Mouse (Mus musculus) thymus, postnatal 36 days (tissue): ENCODE results near the gene Tia1.
"Not testable (repeated sequence)": the region's sequence is repeated elsewhere in the genome, so short reads cannot be mapped to it uniquely, and the experiment has no call there.

Experiments used
- DNase-seq, 2 experiments: peaks; one replicate each; pipeline ENCODE4 v3.0.0; 2022; ENCODE audit warnings: mixed read lengths in 2 of 2

The Tia1 gene

DNA sequence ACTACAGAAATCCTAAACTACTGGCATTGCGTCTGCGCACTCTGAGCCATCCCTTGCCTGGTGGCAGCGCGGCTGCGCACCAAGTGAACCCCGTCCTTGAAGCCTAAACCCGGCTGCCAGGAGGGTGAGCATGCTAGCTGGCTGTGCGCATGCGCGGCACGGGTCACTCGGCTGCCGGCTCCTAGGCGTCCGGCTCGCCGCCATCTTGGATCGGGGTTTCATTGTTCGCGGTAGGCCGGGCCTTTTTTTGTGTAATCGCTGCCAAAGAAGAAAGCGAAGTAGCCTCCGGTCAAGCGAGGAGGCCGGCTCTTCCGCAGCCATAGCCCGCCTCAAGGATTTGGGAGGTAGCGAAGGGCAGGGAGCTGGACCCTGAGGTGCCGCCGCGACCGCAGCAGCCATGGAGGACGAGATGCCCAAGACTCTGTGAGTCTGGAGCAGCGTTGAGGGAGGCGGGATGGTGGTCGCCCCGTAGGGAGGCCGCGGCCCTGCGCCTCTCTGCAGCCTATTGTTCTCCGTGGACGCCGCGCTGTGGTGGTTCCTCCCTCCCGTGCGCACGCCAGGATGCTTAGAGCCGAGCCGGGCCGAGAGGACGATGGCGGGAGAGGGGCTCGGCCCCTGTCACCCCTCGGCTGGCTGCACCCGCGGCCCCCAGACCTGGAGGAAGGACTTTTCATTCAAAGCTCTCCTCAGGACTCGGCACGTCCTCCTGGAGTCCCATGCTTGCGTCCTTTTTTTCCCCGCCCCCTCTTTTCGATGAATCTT is at the start of gene Tia1:
Gene Tia1 (plus strand): TSS at position 120 of the 762 bp plus-strand sequence.
- DNase-seq = peak; percentile 94 to 98

DNA sequence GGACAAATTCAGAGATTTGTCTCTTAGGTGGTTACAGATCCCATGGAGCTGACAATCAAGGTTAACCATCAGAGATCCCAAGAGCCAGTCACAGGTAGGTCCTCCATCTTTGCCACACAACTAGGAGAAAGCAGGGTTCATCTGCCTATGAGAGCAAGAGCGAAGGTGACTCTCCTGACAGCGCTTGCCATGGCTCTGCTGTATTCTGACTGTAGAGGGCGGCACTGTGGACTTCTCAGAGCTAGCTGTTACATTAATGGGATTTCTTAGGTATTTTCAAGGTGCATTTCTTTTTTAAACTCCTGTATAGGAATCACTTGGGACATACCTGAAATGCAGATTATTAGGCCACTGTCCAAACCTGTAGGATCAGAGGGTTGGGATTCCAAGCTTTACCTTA is 49.1 kb upstream of the Tia1 start:
- DNase-seq = no peak

DNA sequence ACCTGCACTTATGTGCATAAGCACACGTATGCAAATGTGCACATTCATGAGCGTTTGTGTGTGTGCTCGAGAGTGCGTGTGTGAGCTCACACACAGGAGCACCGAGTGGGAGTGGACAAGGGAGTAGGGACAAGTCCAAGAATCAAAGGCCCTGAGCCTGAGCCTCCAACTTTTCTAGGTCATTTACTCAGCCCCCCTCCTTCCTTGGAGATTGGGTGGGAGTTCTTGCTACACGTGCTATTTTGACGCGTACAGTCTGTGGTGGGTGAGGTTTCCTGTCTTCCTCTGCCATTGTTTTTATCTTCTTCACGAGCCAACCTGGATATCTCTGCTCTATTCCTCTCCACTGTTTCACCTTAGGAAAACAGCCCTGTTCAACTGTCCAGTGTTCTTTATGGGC is 47.1 kb upstream of the Tia1 start:
- peak; percentile 50 to 59 for DNase-seq

DNA sequence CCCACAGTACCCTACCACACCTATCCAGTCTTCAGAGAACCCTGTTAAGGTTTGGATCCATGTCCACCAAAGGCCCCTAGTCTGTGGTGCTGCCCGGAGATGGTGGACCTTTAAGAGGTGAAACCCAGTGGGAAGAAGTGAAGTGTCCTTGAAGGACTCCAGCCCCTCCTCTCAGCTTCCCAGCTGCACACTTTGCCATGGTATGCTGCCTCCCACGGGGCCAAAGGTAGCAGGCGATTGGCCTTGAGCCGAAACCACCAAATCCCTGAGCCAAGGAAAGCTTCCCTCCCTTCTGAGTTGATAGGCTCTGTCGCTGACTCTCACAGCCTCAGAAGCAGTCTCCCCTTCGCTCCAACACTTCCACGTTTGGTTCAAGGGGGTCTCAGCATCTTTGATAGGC is 43.3 kb upstream of the Tia1 start:
- no peak for DNase-seq

DNA sequence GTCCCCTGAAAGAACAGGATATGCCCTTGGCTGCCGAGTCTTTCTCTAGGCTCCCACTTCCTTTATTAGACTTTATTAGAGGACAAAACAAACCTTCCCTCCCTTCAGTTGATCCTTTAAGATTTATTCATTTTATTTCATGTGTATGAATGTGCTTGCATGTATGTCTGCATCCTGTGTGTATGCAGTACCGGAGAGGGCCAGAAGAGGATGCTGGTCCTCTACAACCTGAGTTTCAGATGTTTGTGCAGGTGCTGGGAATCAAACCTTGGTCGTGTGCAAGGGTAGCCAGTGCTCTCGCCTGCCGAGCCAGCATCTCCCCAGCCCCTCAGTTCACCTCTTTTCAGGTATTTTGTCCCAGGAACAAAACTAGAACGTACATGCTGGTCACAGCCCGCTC is 42.6 kb upstream of the Tia1 start:
- no peak for DNase-seq

DNA sequence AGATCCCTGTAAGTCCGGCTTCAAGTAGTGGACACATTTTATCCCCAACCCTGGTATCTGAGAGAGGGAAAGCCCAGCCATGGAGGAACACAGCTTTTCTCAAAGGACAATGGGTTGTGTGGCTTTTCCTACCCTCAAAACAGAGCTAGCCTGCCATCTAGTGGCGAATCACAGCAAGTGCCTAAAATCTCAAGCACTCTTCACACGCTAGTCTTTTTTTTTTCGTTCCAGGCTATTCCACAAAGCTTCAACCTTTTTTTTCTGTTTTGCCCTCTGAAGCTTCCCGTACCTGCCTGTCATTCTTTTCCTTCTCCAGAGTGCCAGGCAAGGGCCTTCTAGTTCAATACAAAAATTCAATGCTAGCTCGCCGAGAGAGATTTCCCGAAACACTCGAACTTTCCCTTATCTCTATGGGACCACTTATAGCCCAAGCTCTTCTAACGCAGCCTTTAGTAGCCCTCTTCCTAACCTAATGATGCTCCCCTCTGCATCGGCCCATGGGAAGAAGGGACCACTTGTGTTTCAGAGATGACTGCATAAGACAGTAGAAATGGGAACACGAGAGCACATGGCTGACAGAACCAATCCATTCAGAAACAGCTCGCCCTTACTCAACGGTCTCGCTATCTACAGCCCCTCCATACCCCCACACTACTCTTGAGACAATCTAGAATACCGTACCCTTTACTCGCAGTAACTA is 39.4 kb upstream of the Tia1 start:
- DNase-seq = peak; percentile 67 to 73

DNA sequence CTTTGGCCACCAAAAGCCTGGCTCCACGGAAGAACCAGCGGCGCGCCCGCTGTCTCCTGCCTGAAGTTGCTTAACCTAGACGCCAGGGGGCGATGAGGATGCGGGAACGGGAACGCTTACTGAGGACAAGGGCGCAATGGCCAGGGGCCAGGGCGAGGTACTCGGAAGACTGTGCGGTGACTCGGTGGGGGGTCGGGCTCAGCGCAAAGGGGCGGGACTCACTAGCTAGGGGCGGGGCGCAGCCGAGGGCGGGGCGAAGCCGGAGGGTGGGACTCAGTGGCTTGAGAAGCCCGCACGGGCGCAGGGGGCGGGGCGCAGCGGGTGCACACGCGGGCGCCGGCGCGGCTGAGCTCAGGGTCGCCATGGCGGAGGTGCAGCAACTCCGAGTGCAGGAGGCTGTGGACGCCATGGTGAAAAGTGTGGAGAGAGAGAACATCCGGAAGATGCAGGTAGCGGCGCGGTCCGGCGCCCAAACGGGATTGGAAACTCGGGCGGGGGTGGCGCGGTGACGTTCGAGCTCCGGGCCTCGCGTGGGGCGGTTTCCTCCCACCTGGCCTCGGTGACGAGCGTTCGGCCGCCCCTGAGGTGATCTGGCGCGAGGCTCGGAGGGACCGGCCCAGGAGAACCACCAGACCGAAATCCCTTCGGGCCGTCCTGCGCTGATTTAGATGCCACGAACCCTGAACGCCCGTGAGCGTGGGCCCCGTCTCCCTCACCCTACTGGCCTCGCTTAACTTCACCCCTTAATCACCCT is 38.5 kb upstream of the Tia1 start, which contains the start of gene Fam136a:
Gene Fam136a (plus strand): TSS at position 276 of the 754 bp plus-strand sequence.
- peak; percentile 94 for DNase-seq

DNA sequence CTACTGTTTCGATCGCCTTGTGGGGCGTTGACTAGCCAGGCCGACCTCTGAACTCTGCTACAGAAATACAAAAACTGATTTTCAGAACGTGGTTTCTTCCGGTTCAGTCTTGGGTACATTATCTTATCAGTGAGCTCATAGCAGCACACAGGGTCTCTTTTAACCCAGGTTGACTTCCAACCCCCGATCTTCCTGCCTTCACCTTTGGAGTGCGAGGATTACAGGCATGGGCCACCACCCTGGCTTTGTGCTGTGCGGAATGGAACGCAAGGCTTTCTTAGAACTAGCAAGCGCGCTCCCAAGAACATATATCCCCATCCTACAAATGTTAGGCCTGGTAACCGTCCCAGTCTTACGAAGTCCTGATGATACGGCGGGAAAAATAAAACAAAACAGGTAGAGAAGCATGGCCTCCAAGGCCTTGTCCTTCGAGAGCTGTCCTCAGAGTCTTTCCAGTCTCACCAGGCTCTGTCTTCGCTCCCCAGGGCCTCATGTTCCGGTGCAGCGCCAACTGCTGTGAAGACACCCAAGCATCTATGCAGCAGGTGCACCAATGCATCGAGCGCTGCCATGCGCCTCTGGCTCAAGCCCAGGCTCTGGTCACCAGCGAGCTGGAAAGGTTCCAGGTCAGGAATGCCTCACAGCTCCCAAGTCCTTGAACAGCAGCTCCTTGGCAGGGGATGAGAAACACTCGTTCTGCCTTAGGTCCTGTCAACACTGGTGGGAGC is 37.7 kb upstream of the Tia1 start:
- peak in 1 of 2 experiments; percentile 30 for DNase-seq

DNA sequence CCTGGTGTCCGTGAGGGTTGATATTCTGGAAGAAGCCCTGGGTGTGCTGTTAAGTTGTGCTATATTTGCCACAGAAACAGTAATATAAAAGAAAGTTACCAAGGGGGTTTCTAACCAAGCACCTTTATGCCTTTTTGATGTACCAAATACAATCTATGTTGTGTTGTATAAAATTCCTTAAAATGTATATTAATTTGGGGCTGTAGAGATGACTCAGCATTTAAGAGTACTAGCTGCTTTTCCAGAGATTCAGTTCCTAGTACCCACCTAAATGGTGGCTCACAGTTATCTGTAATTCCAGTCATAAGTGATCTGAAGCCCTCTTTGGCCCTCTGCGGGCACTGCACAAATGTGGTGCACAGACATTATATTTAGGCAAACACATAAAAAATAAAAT is 37.2 kb upstream of the Tia1 start:
- no peak for DNase-seq

DNA sequence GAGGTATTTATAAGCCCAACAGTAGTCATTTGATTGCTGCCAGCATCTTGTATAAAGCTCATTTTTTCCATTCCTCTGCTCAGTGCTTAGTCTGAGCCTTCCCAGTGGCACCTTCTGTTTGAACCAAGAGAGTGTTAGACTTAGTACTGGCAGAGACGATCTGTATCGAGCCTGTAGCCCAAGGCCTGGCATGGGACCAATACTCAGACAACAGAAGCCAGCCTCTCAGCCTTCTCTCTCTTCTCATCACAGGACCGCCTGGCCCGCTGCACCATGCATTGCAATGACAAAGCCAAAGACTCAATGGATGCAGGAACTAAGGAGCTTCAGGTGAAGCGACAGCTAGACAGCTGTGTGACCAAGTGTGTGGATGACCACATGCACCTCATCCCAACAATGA is 35.5 kb upstream of the Tia1 start:
- DNase-seq = no peak

DNA sequence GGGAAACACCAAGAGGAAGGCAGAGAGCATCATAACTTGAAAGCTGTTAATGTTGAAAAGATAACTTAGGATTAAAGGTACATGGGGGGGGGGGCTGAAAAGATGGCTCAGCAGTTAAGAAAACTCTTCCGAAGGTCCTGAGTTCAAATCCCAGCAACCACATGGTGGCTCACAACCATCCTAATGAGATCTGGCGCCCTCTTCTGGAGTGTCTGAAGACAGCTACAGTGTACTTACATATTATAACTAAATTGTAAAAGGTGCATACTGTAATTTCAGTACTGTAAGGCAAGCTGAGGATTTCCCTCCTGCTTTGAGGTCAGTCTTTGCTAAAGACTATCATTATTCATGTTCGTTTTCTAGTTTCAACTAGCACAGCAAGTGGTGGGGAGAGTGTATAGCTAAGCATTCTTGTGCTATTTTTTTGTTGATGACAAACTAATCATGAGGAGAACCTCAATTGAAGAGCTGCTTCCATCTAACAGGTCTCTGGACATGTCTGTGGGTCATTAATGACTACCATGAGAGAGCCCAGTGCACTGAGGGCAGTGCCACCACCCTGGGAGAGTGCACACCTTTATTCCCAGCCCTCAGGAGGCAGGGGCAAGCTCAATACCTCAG is 33.8 kb upstream of the Tia1 start:
- no peak for DNase-seq

DNA sequence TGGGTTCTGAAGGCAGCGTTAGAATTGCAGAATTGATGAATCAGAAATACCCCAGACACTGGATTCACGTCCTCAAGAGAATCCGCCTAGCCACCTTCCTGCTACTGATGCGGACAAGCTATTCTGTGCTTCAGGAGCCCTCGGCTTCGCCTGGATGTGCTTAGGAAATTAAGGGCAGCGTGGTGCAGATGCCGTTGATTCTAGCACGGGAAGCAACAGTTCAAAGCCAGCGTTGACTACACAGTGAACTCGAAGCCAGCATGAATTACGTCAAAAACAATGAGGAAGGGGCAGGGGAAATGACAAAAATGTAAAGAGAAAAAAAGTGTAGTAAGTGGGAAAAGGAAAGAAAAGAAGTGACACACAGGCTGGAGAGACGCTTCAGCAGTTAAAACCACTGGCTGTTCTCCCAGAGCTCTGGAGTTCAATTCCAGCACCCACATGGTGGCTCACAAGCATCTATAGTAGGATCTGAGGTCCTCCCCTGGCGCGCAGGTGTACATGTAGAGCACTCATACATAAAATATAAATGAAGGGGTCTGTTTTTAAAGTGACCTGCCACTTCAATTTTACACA is 33.2 kb upstream of the Tia1 start, which contains the start of gene Snrpg:
Gene Snrpg (plus strand): TSS at position 541 of the 576 bp plus-strand sequence.
- DNase-seq = no peak

DNA sequence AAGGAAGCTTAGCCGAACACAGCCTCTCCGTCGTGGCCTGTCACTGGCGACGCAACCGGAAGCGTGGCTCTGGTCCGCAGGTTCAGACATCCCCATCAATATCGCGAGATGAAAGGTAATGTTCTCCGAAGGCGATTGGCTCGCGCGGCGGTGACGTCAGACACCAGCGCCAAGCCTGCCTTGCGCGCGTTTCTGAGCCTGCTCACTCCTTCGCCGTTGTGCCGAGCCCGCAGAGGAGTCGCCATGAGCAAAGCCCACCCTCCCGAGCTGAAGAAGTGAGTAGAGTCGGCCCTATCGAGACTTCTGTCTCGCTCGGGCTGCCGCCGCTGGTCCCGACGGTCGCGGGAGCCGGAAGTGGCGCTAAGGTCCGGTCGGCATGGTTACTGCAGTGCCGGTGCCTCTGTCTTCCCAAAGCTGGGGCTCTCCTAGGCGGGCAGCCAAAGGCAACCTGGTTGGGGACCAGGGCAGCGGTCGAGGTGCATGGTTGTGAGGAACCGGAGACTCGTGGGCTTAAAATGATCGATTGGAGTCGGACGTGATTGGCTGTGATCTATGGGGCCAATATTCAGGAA is 32.6 kb upstream of the Tia1 start:
- peak; percentile 92 to 94 for DNase-seq

DNA sequence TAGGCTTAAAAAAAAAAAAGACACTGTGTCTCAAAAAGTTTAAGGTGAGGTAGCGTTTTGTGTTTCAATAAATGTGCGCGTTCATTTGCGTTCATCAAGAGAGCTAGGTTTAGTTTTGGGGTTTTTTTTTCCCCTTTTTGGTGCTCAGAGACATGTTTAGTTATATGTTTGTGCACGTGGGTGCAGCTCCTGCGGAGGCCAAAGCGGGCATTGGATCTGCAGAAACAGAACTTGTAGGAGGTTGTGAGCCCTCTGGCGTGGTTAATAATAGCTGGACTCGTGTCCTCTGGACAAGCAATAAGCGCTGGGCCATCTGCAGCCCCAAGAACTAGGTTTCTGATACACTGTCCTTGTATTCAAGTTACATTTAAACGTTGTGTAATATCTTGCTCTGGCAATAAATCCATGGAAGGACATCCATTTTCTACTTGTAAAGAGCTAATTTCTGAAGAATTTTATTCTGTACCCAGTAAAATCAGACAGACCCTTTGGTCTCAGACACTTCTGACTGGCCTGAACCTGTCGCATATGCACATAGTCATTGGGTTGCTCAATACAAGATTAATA is 32.0 kb upstream of the Tia1 start:
- no peak for DNase-seq

DNA sequence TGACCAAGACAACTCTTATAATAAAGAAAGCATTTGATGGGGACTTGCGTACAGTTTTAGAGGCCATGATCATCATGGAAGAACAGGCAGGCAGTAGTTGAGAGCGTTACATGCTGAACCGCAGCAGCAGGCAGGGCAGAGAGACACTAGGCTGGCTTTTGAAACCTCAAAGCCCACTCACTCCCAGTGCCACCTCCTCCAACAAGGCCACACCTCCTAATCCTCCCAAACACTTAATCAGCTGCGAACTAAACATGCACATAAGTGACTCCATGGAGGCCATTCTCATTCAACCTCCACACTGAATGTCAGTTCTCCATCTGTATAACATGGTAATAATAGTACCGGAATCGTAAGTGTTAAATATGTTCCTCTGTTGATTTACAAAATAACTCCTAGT is 30.5 kb upstream of the Tia1 start:
- DNase-seq = no peak

DNA sequence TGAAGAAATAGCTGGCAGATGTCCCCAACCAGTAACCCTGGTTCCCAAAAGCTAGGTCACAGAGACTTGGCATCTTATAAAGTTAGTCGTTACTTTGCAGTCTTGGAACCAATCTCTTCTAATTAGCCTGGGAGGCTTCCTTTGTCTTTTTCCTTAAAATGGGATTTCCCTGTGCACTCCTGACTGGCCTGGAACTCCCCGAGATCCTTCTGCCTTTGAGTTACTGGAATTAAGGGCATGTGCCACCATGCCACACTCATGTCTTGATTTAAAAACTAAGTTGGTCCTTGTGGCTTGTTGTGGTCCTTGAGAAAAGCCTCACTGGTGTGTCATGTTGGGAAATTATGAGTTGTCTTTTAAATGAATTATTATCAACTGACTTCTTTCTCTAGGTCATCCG is 25.7 kb upstream of the Tia1 start:
- DNase-seq = no peak

DNA sequence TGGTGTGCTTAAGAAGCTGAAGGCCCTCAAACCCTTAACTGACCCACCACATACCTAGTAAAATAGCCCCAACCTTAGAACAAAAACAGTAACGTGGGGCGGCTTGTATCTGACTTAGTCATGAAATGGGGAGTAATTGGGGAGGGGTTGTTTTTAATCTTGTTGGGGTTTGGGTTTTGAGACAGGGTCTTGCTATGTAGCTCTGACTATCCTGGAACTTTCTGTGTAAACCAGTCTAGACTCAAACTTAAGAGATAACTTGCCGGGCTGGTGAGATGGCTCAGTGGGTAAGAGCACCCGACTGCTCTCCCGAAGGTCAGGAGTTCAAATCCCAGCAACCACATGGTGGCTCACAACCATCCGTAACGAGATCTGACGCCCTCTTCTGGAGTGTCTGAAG is 23.9 kb upstream of the Tia1 start:
- DNase-seq = not testable (repeated sequence)

DNA sequence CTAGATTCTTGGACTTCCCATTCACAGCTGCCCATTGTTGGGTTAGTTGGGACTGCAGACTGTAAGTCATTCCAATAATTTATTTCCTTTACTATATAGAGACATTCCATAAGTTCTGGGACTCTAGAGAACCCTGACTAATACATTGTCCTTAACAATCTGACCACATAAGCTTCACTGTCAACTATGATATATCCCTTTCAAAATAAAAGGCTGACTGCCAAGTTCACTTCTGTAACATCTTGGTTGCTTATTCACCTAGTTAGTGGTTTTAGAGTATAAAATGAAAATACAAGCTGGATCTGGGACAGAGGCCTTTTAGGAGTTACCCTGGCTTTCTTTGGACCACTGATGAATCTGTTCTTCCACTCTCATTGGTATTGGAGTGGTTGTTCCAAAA is 21.5 kb upstream of the Tia1 start:
- no peak for DNase-seq

DNA sequence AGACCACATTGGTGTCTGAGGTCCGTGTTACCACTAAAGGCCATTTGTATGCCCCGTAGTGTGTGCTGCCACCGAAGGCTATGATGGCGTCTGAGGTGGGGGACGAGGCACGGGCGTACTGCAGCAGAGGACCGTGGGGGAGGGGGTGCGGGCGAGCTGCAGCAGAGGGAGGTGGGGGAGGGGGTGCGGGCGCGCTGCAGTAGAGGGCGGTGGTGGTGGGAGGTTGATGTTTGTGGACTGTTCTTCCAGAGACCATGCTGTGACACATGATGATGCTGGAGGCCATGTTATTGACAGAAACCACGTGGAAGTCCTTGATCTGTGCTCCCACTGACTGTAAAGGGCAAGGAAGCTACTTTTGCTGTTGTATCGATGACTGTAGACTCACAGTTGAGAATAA is 20.6 kb upstream of the Tia1 start:
- no peak for DNase-seq

DNA sequence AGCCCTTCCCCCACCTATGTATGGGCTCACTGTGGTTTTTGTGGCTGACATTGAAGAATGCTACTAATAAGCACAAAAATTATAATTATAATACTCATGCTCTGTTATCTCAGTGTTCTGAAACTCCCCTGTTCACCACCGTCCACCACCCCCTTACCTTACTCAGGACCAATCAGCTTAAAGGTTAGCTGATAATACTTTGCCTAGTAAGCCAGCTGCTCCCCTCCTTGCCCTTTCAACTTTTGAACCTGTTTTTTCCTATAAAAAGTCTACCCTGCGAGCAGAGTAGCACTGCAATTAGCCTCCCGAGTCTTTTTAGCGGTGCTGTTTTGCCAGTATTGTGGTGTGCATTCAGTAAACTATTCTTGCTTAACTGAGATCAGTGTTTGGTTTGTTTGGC is 19.3 kb upstream of the Tia1 start:
- no peak for DNase-seq

DNA sequence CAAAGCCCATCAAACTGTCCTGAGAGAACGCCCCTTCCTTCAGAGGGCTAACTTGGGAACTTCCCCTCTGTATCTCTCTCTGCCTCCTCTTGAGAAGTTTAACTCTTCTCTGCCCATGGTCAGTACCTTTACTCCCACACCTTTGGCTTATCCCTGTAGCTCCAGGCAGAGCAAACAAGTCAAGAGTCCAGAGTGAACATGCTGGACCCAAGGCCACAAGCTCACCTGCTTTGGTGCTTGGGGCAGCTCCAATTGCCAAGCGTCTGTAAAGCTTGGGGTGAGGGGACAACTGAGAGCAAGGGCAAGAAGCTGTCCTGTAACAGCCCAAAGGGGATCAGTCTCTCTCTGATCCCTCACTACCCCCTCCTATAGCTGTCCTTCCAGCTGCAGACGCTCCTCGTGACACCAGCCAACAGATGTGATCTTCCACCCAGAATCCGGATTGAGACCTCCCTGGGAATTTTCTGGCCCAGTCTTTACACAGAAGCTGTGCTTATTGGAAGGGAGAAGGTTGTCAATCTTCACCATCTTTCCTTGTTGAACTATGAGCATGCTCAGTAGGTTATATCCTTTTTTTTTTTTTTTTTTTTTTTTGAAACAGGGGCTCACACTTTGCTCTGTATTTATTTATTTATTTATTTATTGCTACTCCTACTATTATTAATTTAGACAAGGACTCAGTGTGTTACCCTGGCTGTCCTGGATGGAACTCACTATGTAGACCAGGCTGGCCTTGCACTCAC is 18.5 kb upstream of the Tia1 start:
- no peak for DNase-seq
